Mouse (Mus musculus) stomach, postnatal 0 days (tissue): ENCODE measurements around the gene Nmt1. TPM values are rescaled to one million over a fixed set of nuclear protein-coding genes. Genes with fewer than 3 reads are reported as not detected.

Source experiments
- ATAC-seq: fragments of 200-750 bp; cut with Nextera tagmentation; 2 replicates; pipeline ENCODE4 v1.8.0; 2017; ENCODE audit not compliant: low FRiP score, low TSS enrichment
- DNase-seq: peaks from one replicate; pipeline ENCODE4 v3.0.0-alpha.2; 2016; ENCODE audit warnings: low spot score
- H3K27ac ChIP-seq: fragments of 300-500 bp; sonication (generic); replicated peaks from 2 replicates; pipeline ENCODE4 v1.5.1; 2014; ENCODE audit warnings: mild to moderate bottlenecking, control low read depth
- H3K27me3 ChIP-seq: fragments of 300-500 bp; sonication (generic); 2 replicates; pipeline ENCODE4 v1.6.1; 2014; ENCODE audit warnings: low read length; ENCODE audit not compliant: control insufficient read depth, insufficient read depth
- H3K36me3 ChIP-seq: fragments of 300-500 bp; sonication (generic); 2 replicates; pipeline ENCODE4 v1.6.1; 2014; ENCODE audit warnings: low read length, mixed read lengths; ENCODE audit not compliant: control insufficient read depth, insufficient read depth
- H3K4me1 ChIP-seq: fragments of 300-500 bp; sonication (generic); replicated peaks from 2 replicates; pipeline ENCODE4 v1.6.1; 2014; ENCODE audit warnings: antibody characterized with exemption; ENCODE audit not compliant: control insufficient read depth, insufficient read depth
- H3K4me2 ChIP-seq: fragments of 300-500 bp; sonication (generic); replicated peaks from 2 replicates; pipeline ENCODE4 v1.6.1; 2014; ENCODE audit warnings: low read depth, mild to moderate bottlenecking, control low read depth, moderate library complexity
- H3K4me3 ChIP-seq: fragments of 300-500 bp; sonication (generic); 2 replicates; pipeline ENCODE4 v1.5.1; 2014; ENCODE audit warnings: low read depth, low read length, control low read depth
- H3K9ac ChIP-seq: fragments of 300-500 bp; sonication (generic); 2 replicates; pipeline ENCODE4 v1.6.1; 2014; ENCODE audit warnings: mild to moderate bottlenecking, low read length, control low read depth, mixed read lengths
- H3K9me3 ChIP-seq: fragments of 300-500 bp; sonication (generic); 2 replicates; pipeline ENCODE4 v1.6.1; 2016; ENCODE audit warnings: low read length; ENCODE audit not compliant: control insufficient read depth
- CTCF ChIP-seq: IDR thresholded peaks from 2 replicates; pipeline ENCODE4 v1.5.1; 2016; ENCODE audit warnings: antibody characterized with exemption, low read depth, mild to moderate bottlenecking, moderate library complexity
- EP300 ChIP-seq: optimal IDR thresholded peaks from 2 replicates; pipeline ENCODE3; 2016; ENCODE audit warnings: antibody characterized with exemption
- WGBS: fragments of 180-500 bp; shearing (Covaris S2); extraction: QIAGEN DNeasy Blood & Tissue Kit; methylation state at CpG from one replicate; pipeline ENCODE4 v1.1.7; 2014; 5-methylcytosine and 5-hydroxymethylcytosine counted together
- polyA plus RNA-seq: library from polyadenylated mRNA; unstranded; fragments of >200 nt; fragmentation: Nextera tagmentation; extraction: Ambion mirVana; gene quantifications from 2 replicates; pipeline ENCODE4 v1.2.1, GENCODE M21; 2015

Gene Nmt1
- polyA plus RNA-seq, 1 experiment from 2014 or later = 52.3 TPM

DNA sequence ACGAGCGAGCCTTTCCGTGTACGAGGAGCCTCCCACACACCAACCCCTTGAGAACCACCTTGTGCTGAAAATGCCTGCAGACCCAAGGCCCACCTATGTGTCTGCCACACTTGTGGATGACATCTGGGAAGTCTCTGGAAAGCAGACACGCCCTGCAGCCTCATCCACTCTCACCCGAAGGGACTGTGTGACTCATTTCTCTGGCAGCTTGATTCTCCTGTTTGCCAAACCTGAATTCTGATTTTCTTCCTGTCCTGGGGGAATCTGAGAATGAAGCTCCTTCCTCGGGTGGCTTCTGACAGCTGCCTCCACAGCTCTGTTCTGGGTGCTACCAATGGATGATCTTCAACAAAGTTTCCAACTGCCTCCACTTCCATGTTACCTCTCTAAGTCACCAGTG lies 31.6 kb upstream of the Nmt1 start:
- ATAC-seq (no peak), DNase-seq (no peak)
- Histone ChIP-seq H3K4me3 (no peak overlapping the region), H3K27me3 (no peaks in the 10 kb centered on the region), H3K36me3 (peaks cover 11% of the 10 kb centered on the region), H3K4me2 (no peak overlapping the region), H3K4me1 (no peaks in the 10 kb centered on the region), H3K9me3 (no peaks in the 10 kb centered on the region), H3K9ac (no peak overlapping the region), H3K27ac (no peak overlapping the region)
- 69% methylated on average over 7 of the region's 7 CpGs for WGBS
- TF ChIP-seq CTCF = no peak
- TF ChIP-seq EP300 = no peak

DNA sequence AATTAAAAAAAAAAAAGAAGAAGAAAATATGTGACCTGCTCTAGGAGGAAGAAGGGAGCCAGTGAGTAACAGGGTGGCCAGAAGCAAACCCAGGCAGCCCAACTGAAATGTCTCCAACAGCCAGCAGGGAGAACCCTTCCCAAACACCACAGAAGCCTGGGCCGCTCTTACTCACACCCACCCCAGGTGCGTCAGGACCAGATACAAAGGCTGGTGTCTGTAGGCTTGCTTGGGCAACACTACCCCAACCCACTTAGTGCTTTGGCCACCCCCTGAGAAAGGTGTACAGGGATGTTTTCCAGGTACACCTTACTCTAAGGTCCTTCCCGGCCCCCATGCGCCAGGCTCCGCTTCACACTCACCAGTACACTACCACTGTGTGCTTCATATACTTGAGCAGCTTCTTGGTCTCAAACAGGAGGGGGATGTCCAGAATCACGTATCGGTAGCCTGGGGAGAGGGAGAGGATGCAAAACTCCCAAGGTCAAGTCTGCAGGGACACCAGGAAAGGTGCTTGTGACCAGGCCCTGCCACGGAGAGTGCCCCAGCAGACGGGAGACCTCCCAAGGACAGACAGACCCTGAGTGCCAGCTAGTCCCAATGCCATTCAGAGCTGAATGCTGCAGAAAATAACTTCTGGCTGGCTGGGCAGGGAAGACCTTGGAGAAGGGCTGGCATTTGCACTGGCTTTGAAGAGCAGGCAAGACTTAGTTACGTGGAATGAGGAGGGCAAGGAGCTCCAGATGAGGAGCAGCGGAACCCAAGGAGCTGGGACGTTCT lies 30.8 kb upstream of the Nmt1 start:
- no peak overlapping the region for H3K4me2 ChIP-seq
- WGBS = 95% methylated on average over 12 of the region's 12 CpGs
- no peaks in the 10 kb centered on the region for H3K27me3 ChIP-seq
- TF ChIP-seq CTCF = no peak
- no peak for TF ChIP-seq EP300
- no peak overlapping the region for H3K9ac ChIP-seq
- no peaks in the 10 kb centered on the region for H3K4me1 ChIP-seq
- H3K27ac ChIP-seq = no peak overlapping the region
- no peak overlapping the region for H3K4me3 ChIP-seq
- no peaks in the 10 kb centered on the region for H3K9me3 ChIP-seq
- DNase-seq (no peak), ATAC-seq (no peak)
- peaks cover 11% of the 10 kb centered on the region for H3K36me3 ChIP-seq

- ATAC-seq = no peak
- Histone ChIP-seq H3K9ac (no peak overlapping the region), H3K27ac (no peak overlapping the region), H3K36me3 (peaks cover 11% of the 10 kb centered on the region), H3K9me3 (no peaks in the 10 kb centered on the region), H3K4me3 (no peak overlapping the region), H3K4me2 (no peak overlapping the region), H3K27me3 (no peaks in the 10 kb centered on the region), H3K4me1 (no peaks in the 10 kb centered on the region)
- no peak for TF ChIP-seq CTCF
- TF ChIP-seq EP300 = no peak
- WGBS = 76% methylated on average over 7 of the region's 7 CpGs
- no peak for DNase-seq
These were observed 29.8 kb upstream of the Nmt1 start for GRCm38 (mm10) chr11:102998254-102998576.

DNA sequence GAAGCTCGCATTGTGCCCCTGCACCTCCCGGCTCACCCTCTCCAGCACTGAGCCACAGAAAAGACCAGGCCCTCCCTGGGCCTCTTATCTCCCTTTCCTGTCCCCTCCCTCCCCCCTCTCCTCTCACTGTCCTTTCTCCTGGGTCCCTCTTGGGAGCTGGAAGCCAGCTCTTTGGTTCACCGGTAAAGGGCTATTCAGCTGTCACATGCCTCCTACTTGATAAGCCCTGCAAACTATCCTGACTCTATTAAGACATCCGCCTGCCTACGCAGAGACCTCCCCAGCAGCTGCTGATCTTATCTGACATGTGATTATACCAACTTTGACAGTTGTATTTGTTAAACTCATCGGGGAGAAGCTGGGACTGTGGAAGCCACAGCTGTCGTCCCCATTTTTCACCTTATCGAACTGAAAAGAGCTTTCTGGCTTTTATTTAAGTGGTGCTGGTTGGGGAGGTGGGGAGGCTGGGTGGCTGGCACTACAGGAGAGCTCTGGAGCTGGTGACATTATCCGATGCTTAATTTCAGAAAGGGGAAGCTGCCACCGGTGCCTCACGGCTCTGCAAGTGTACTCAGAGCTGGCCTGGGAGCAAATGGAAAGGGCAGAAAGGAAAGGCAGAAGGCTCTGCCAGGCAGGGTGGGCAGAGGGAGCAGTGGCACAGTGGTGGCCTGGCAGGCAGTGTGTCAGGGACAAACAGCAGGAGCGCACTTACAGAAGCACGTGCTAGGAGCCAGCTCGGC lies 29.2 kb upstream of the Nmt1 start:
- WGBS = 46% methylated on average over 14 of the region's 14 CpGs
- H3K4me2 ChIP-seq = no peak overlapping the region
- H3K4me1 ChIP-seq = 0 out of 2 replicates have a peak, but pooled peaks cover 3% of the 10 kb centered on the region
- no peak for DNase-seq
- ATAC-seq = no peak
- H3K27me3 ChIP-seq = no peaks in the 10 kb centered on the region
- H3K4me3 ChIP-seq = no peak overlapping the region
- no peak overlapping the region for H3K27ac ChIP-seq
- no peak overlapping the region for H3K9ac ChIP-seq
- H3K9me3 ChIP-seq = no peaks in the 10 kb centered on the region
- peaks cover 11% of the 10 kb centered on the region for H3K36me3 ChIP-seq
- no peak for TF ChIP-seq EP300
- no peak for TF ChIP-seq CTCF

- Histone ChIP-seq H3K27me3 (no peaks in the 10 kb centered on the region), H3K36me3 (peaks cover 7% of the 10 kb centered on the region), H3K4me3 (no peak overlapping the region), H3K9ac (no peak overlapping the region; the same call in 1 of the 2 replicates), H3K9me3 (no peaks in the 10 kb centered on the region), H3K4me1 (0 out of 2 replicates have a peak, but pooled peaks cover 3% of the 10 kb centered on the region), H3K4me2 (no peak overlapping the region), H3K27ac (no peak overlapping the region)
- no peak for DNase-seq
- WGBS = 73% methylated on average over 14 of the region's 14 CpGs
- no peak for ATAC-seq
- TF ChIP-seq EP300 (no peak), CTCF (no peak)
These were observed 28.5 kb upstream of the Nmt1 start for GRCm38 (mm10) chr11:102999317-102999970.
